Mouse (Mus musculus): Measurements from ENCODE around the gene Cers3.

DNA sequence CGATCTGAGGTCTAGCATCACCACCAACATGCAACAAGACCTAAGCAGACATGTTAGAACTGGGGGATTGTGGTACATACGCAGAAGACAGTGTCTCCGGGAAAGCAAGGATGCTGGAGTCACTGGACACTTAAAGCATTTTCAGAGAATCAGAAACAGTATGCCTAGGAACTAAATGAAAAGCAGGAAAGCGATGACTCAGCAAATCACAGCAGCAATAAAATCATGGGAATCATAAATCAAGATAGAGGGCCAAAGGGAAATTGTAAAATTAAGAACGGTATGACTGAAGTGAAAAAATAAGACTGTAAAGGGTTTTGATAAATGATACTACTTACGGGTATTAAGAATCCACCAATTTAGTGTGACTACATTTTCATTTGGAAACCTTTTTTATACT, 27.9 kb downstream of the Cers3 start:
- TF ChIP-seq POLR2A (IDR thresholded peaks at IDR 0.05; ENCODE audit: control insufficient read depth, low read depth, low read length): no peak
- TF ChIP-seq CTCF (IDR thresholded peaks at IDR 0.05; ENCODE audit: control insufficient read depth, insufficient read depth, insufficient replicate concordance, low read depth, low read length): no peak

Data from testis, adult 2 months (tissue).